Mouse (Mus musculus) olfactory bulb, adult 2 months (tissue): ENCODE data around the gene Iqcc.

ENCODE experiments used
- CTCF ChIP-seq: fragments of 200-500 bp; IDR thresholded peaks from 2 replicates; pipeline ENCODE4 v1.5.1; 2012; ENCODE audit warnings: low read depth, mild to moderate bottlenecking, low read length, moderate library complexity; ENCODE audit not compliant: insufficient read depth
- POLR2A ChIP-seq: fragments of 200-500 bp; IDR thresholded peaks from 2 replicates; pipeline ENCODE4 v1.6.1; 2012; ENCODE audit warnings: mild to moderate bottlenecking, low read depth, low read length, moderate library complexity; ENCODE audit not compliant: insufficient read depth

- TF ChIP-seq CTCF (no peak), POLR2A (no peak)
Measured at GRCm38 (mm10) chr4:129621283-129621841, 2.5 kb upstream of the Iqcc start.
